Mouse (Mus musculus): ENCODE measurements around the gene Xdh. TPM values are rescaled to one million over a fixed set of nuclear protein-coding genes. Genes with fewer than 3 reads are reported as not detected.
"Not testable (repeated sequence)": the region's sequence is repeated elsewhere in the genome, so short reads cannot be mapped to it uniquely, and the experiment has no call there.

The Xdh gene
- total RNA-seq, 2 experiments from 2014 or later, result 41.3 to 60.9 TPM

GRCm38 (mm10) chr17:73882194-73882593, 67.8 kb downstream of the Xdh start:
- peak; percentile 85 for DNase-seq (ENCODE audit: low spot score)

GRCm38 (mm10) chr17:73881295-73881694, 68.7 kb downstream of the Xdh start:
- DNase-seq (ENCODE audit: low spot score), result peak; percentile 39

- DNase-seq (ENCODE audit: low spot score), result no peak
Measured at GRCm38 (mm10) chr17:73880286-73880685, 69.7 kb downstream of the Xdh start.

- no peak for DNase-seq (ENCODE audit: low spot score)
Measured at GRCm38 (mm10) chr17:73879262-73879916, 70.6 kb downstream of the Xdh start.

GRCm38 (mm10) chr17:73875674-73876073, 74.3 kb downstream of the Xdh start:
- DNase-seq (ENCODE audit: low spot score), result no peak

GRCm38 (mm10) chr17:73875268-73875667, 74.7 kb downstream of the Xdh start:
- no peak for DNase-seq (ENCODE audit: low spot score)

GRCm38 (mm10) chr17:73870956-73871605, 78.9 kb downstream of the Xdh start:
- no peak for DNase-seq (ENCODE audit: low spot score)

GRCm38 (mm10) chr17:73869008-73869685, 80.8 kb downstream of the Xdh start:
- DNase-seq (ENCODE audit: low spot score), result no peak

GRCm38 (mm10) chr17:73853717-73854116, 96.3 kb downstream of the Xdh start:
- no peak for DNase-seq (ENCODE audit: low spot score)

GRCm38 (mm10) chr17:73853041-73853440, 97.0 kb downstream of the Xdh start:
- no peak for DNase-seq (ENCODE audit: low spot score)

- no peak for DNase-seq (ENCODE audit: low spot score)
Measured at GRCm38 (mm10) chr17:73847399-73847798, 102.6 kb downstream of the Xdh start.

- no peak for DNase-seq (ENCODE audit: low spot score)
Measured at GRCm38 (mm10) chr17:73845632-73846031, 104.4 kb downstream of the Xdh start.

- no peak for DNase-seq (ENCODE audit: low spot score)
Measured at GRCm38 (mm10) chr17:73842963-73843362, 107.0 kb downstream of the Xdh start.

- DNase-seq (ENCODE audit: low spot score), result not testable (repeated sequence)
Measured at GRCm38 (mm10) chr17:73839876-73840275, 110.1 kb downstream of the Xdh start.

GRCm38 (mm10) chr17:73839086-73839835, 110.7 kb downstream of the Xdh start:
- no peak for DNase-seq (ENCODE audit: low spot score)

GRCm38 (mm10) chr17:73837244-73837643, 112.8 kb downstream of the Xdh start:
- no peak for DNase-seq (ENCODE audit: low spot score)

- DNase-seq (ENCODE audit: low spot score), result no peak
Measured at GRCm38 (mm10) chr17:73836601-73837000, 113.4 kb downstream of the Xdh start.

Other genes with a start within 250 kb of the Xdh start
- not detected for gene Galnt14, start 239.7 kb downstream of the Xdh start, total RNA-seq (2021)
- 1 to 10 TPM; 5.9 to 6.3 TPM for gene Ehd3, start 146.1 kb downstream of the Xdh start, total RNA-seq (2021)
- gene Srd5a2, start 97.7 kb upstream of the Xdh start, total RNA-seq (2021), result under 1 TPM in 1 of 2 experiments, not detected in 1; 0.23 TPM

All from gastrocnemius, adult 18-20 months (tissue).